Mouse (Mus musculus) liver, embryonic 14.5 days (tissue): Measurements from ENCODE around the gene Gtf2ird2. TPM values are rescaled to one million over a fixed set of nuclear protein-coding genes. Genes with fewer than 3 reads are reported as not detected.

Experiments
- ATAC-seq: fragments of 200-750 bp; cut with Nextera tagmentation; 2 replicates; pipeline ENCODE4 v1.8.0; 2017; ENCODE audit warnings: moderate number of reproducible peaks, mild to moderate bottlenecking, moderate library complexity; ENCODE audit not compliant: insufficient read depth
- DNase-seq, 3 experiments: peaks; one replicate each; pipeline ENCODE4 v3.0.0-alpha.2; 2012 to 2013; ENCODE audit warnings: low read depth in 3 of 3, low spot score in 3 of 3
- H3K27ac ChIP-seq: fragments of 300-500 bp; sonication (generic); 2 replicates; pipeline ENCODE4 v1.5.1; 2014; ENCODE audit warnings: moderate library complexity, mild to moderate bottlenecking, control low read depth, inconsistent platforms
- H3K27me3 ChIP-seq: fragments of 300-500 bp; sonication (generic); 2 replicates; pipeline ENCODE4 v1.6.1; 2014; ENCODE audit warnings: mild to moderate bottlenecking, low read length, moderate library complexity; ENCODE audit not compliant: control insufficient read depth, insufficient read depth
- H3K36me3 ChIP-seq: fragments of 300-500 bp; sonication (generic); replicated peaks from 2 replicates; pipeline ENCODE4 v1.6.1; 2014; ENCODE audit warnings: low read depth; ENCODE audit not compliant: control insufficient read depth, insufficient read depth
- H3K4me1 ChIP-seq, 2 experiments: fragments of 200-500 bp in 1 of 2; fragments of 300-500 bp in 1 of 2; sonication (generic) in 1 of 2; replicated peaks; 2 replicates each; pipeline ENCODE4 v1.6.1; 2012 to 2014; ENCODE audit warnings: antibody characterized with exemption in 1 of 2, inconsistent platforms in 1 of 2, low read length in 1 of 2; ENCODE audit not compliant: control insufficient read depth in 2 of 2, insufficient read depth in 2 of 2
- H3K4me2 ChIP-seq: fragments of 300-500 bp; sonication (generic); 2 replicates; pipeline ENCODE4 v1.6.1; 2014; ENCODE audit warnings: low read depth, mild to moderate bottlenecking, control low read depth, moderate library complexity
- H3K4me3 ChIP-seq, 2 experiments: fragments of 200-500 bp in 1 of 2; fragments of 300-500 bp in 1 of 2; sonication (generic) in 1 of 2; 2 replicates each; pipeline ENCODE4 v1.5.1; 2012 to 2014; ENCODE audit warnings: low read depth in 2 of 2, low read length in 2 of 2, mild to moderate bottlenecking in 2 of 2, control low read depth in 1 of 2, inconsistent platforms in 1 of 2, moderate library complexity in 1 of 2; ENCODE audit not compliant: insufficient read depth in 1 of 2
- H3K9ac ChIP-seq: fragments of 300-500 bp; sonication (generic); replicated peaks from 2 replicates; pipeline ENCODE4 v1.6.1; 2014; ENCODE audit warnings: mild to moderate bottlenecking, control low read depth, moderate library complexity
- H3K9me3 ChIP-seq: fragments of 300-500 bp; sonication (generic); 2 replicates; pipeline ENCODE4 v1.6.1; 2016; ENCODE audit warnings: low read length, mixed read lengths; ENCODE audit not compliant: control insufficient read depth
- CTCF ChIP-seq: IDR thresholded peaks from 2 replicates; pipeline ENCODE4 v1.5.1; 2016; ENCODE audit warnings: antibody characterized with exemption, low read depth, control low read depth
- EP300 ChIP-seq: IDR thresholded peaks from 2 replicates; pipeline ENCODE4 v1.6.1; 2016; ENCODE audit warnings: antibody characterized with exemption, low read depth
- WGBS: fragments of 180-500 bp; shearing (Covaris S2); extraction: QIAGEN DNeasy Blood & Tissue Kit; methylation state at CpG from one replicate; pipeline ENCODE4 v1.1.7; 2014; ENCODE audit not compliant: insufficient replicate concordance; 5-methylcytosine and 5-hydroxymethylcytosine counted together
- polyA plus RNA-seq, 2 experiments: library from polyadenylated mRNA; depleted of rRNA in 1 of 2; stranded (reverse) in 1 of 2; unstranded in 1 of 2; fragments of >200 nt; fragmentation: Nextera tagmentation in 1 of 2; extraction: Ambion mirVana in 1 of 2; gene quantifications; 2 replicates each; pipeline versions ENCODE4 v1.2.1 to v1.2.3; 2012 to 2014

Gtf2ird2 gene
- polyA plus RNA-seq, 2 experiments: 1.2 to 2.0 TPM

DNA sequence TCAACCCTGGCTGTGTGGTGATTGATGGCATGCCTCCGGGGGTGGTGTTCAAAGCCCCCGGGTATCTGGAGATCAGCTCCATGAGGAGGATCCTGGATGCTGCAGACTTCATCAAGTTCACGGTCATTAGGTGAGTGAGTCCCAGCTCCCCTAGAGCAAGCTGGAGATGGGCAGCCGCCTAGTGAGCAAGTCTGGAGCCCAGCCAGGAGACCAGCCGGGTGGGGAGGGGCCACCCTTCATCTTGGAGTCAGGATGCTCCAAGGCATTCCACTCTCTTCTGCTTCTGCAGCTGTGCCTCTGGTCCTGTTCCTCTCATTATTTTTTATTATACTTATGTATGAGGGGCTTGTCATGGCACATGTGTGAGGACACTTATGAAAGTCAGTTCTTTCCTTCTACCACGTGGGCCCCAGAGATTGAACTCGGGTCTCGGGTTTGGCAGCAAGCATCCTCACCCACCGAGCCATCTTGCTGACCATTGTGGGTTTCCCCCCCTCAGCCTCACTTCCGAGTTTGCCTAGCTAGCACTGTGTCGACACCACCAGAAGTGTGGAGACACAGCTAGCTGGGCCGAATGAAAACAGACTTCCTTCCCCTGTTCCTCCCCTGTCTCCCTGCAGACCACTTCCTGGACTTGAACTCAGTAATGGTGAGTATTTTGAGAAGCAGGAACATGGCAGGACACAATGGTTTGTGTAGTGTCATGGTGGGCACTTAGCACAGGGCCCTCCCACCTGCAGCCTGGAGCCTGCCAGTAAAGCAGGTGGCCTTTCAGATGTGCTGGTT, 30.4 kb downstream of the Gtf2ird2 start:
- no peak overlapping the region for H3K27ac ChIP-seq
- H3K36me3 ChIP-seq: no peaks in the 10 kb centered on the region
- H3K9ac ChIP-seq: no peak overlapping the region
- H3K4me2 ChIP-seq: no peak overlapping the region
- no peaks in the 10 kb centered on the region for H3K27me3 ChIP-seq
- no peaks in the 10 kb centered on the region for H3K9me3 ChIP-seq
- 30% methylated on average over 12 of the region's 12 CpGs for WGBS
- peak; percentile 20; the same call in 1 of the 2 replicates for ATAC-seq
- no peak overlapping the region for H3K4me3 ChIP-seq
- H3K4me1 ChIP-seq: peaks cover 0 to 6% of the 10 kb centered on the region in 2 experiments; a peak in 1 of 4 replicates
- no peak for TF ChIP-seq EP300
- TF ChIP-seq CTCF: no peak
- no peak for DNase-seq

DNA sequence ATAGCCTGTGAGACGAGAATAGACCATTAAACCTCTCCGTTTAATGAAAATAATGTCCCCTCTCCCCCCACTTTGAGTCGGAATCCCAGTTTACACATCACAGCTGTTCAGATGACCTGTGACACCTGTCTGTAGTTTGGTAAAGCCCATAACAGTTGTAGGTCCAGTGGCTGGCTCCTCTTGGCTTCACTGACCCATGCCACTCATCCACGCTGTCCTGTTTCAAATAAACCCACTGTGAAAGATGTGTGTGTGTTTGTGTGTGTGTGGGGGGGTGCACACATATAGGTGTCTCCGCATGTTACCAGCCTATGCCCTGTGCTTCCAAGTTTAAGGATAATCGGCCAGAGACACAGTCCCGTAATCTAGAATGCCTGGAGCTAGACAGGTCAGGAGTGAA, 34.1 kb downstream of the Gtf2ird2 start:
- H3K9me3 ChIP-seq: no peaks in the 10 kb centered on the region
- ATAC-seq: no peak
- no peak for TF ChIP-seq CTCF

DNA sequence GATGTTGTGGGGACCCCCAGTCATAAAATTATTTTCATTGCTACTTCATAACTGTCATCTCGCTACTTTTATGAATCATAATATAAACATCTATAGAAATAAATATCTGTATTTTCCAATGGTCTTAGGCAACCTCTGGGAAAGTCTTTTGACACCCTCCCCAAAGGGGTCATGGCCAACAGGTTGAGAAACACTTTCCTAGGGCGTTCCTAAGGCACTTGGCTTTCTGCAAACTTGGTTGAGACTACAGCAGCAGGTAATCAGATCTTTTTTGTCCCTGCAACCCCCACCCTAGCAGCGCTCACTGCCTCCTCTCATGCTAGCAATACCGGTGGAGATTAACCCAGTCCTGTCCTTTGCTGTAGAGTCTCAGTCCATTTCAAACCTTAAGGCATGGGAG, 37.5 kb downstream of the Gtf2ird2 start:
- H3K27me3 ChIP-seq: peaks cover 3% of the 10 kb centered on the region
- DNase-seq: no peak
- TF ChIP-seq EP300 (no peak), CTCF (no peak)
- no peaks in the 10 kb centered on the region for H3K36me3 ChIP-seq
- WGBS: 33% methylated on average over 4 of the region's 4 CpGs
- H3K27ac ChIP-seq: no peak overlapping the region
- no peaks in the 10 kb centered on the region for H3K9me3 ChIP-seq
- no peaks in the 10 kb centered on the region for H3K4me1 ChIP-seq
- no peak for ATAC-seq
- H3K9ac ChIP-seq: no peak overlapping the region
- H3K4me2 ChIP-seq: peak overlapping the region; percentile 54
- no peak overlapping the region for H3K4me3 ChIP-seq

More for the DNA sequence above, 34.1 kb downstream of the Gtf2ird2 start:
- no peak for DNase-seq
- 75% methylated on average over 7 of the region's 7 CpGs for WGBS
- Histone ChIP-seq H3K9ac (no peak overlapping the region), H3K27me3 (peaks cover 3% of the 10 kb centered on the region), H3K27ac (no peak overlapping the region), H3K4me1 (no peaks in the 10 kb centered on the region; a peak in 1 of 4 replicates), H3K4me3 (no peak overlapping the region), H3K36me3 (no peaks in the 10 kb centered on the region), H3K4me2 (no peak overlapping the region)

DNA sequence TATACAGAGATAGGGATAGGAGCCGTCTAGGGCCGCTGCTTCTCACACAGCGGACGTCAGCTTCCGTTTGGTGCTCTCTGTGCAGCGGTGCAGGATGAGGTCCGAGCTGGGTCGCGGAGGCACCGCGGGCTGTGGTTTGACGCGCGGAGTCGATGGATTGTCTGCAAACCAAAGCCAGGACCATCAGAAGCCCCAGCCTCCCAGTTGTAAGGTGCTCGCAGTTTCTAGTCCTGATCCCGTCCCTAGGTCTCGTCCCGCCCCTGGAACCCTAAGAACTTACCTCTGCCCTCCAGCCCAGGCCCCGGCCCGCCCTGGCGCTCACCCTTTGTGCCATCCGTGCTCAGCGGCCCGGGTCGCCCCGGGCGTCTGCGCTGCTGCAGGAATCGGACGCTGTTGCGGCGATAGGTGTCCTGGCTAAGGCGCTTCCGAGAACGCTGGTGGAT, 37.9 kb downstream of the Gtf2ird2 start:
- no peak overlapping the region for H3K27ac ChIP-seq
- peak overlapping the region in 1 of 2 experiments; percentile 23; a peak in 1 of 4 replicates for H3K4me3 ChIP-seq
- H3K9ac ChIP-seq: no peak overlapping the region
- H3K4me2 ChIP-seq: peak overlapping the region; percentile 54
- TF ChIP-seq CTCF: no peak
- no peak for TF ChIP-seq EP300
- 3% methylated on average over 36 of the region's 36 CpGs for WGBS
- H3K4me1 ChIP-seq: no peaks in the 10 kb centered on the region
- DNase-seq (no peak), ATAC-seq (no peak)
- peaks cover 3% of the 10 kb centered on the region for H3K27me3 ChIP-seq
- no peaks in the 10 kb centered on the region for H3K36me3 ChIP-seq
- no peaks in the 10 kb centered on the region for H3K9me3 ChIP-seq

DNA sequence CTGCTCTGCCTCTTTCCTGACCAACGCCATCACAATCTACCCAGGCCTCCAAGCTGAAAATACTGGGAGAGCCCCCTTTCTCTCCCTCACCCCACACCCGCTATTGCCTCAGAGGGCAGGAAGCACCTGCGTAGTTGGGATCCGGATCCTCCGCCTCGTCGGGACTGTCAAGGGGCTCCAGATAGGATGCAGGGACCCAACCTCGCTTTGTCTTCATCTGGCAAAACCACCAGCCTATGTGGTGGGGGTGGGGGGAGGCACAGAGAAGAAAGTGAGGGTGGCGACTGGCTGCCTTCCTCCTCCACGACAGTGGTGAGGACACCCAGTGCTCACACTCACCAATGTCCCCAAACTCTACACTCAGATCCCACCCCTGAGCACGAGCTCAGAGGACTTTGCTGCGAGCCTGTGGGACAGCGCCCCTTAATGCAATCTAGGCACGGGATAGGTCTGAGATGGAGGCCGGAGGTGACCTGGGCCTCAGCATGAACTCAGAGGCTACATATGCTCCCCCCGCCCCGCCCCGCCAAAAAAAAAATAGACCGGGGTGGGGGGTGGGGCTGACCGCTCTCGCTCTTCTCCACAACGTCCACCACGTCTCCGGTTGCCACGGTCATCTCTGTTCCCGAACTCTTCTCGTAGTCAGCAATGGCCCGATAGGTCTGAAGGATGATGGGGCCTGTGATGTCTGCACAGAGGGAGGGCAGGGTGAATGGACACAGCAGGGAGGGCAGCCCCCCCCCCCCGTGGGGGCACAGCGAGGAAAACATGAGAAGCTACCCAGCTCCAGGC, 41.5 kb downstream of the Gtf2ird2 start:
- no peak for DNase-seq
- H3K27ac ChIP-seq: no peak overlapping the region
- WGBS: 52% methylated on average over 30 of the region's 30 CpGs
- TF ChIP-seq CTCF (no peak), EP300 (no peak)
- ATAC-seq: no peak
- H3K27me3 ChIP-seq: peaks cover 3% of the 10 kb centered on the region
- H3K9ac ChIP-seq: no peak overlapping the region
- no peaks in the 10 kb centered on the region for H3K36me3 ChIP-seq
- no peaks in the 10 kb centered on the region for H3K4me1 ChIP-seq
- H3K4me2 ChIP-seq: no peak overlapping the region
- H3K4me3 ChIP-seq: no peak overlapping the region
- H3K9me3 ChIP-seq: no peaks in the 10 kb centered on the region
